Mouse (Mus musculus) olfactory bulb, adult 2 months (tissue): ENCODE results near the gene Chd6.

Experiments used
- CTCF ChIP-seq: fragments of 200-500 bp; IDR thresholded peaks from 2 replicates; pipeline ENCODE4 v1.5.1; 2012; ENCODE audit warnings: low read depth, mild to moderate bottlenecking, low read length, moderate library complexity; ENCODE audit not compliant: insufficient read depth
- POLR2A ChIP-seq: fragments of 200-500 bp; IDR thresholded peaks from 2 replicates; pipeline ENCODE4 v1.6.1; 2012; ENCODE audit warnings: mild to moderate bottlenecking, low read depth, low read length, moderate library complexity; ENCODE audit not compliant: insufficient read depth

GRCm38 (mm10) chr2:161128367-161129111, 19.7 kb upstream of the Chd6 start:
- TF ChIP-seq CTCF (no peak), POLR2A (no peak)
